Mouse (Mus musculus) frontal cortex, adult 2 months (tissue): Measurements from ENCODE around the gene Slc12a7. TPM values are rescaled to one million over a fixed set of nuclear protein-coding genes. Genes with fewer than 3 reads are reported as not detected.
A peak's percentile ranks its signal among the peaks of the same experiment; 100 is the strongest.

Experiments used
- DNase-seq, 2 experiments: peaks; one replicate each; pipeline ENCODE4 v3.0.0; 2022; ENCODE audit warnings: low spot score in 1 of 2; ENCODE audit errors: extremely low spot score in 1 of 2
- polyA plus RNA-seq: library from polyadenylated mRNA; depleted of rRNA; stranded (reverse); fragments of >200 nt; gene quantifications from 2 replicates; pipeline ENCODE4 v1.2.3, GENCODE M21; 2012

Slc12a7 gene
- polyA plus RNA-seq, 1 experiment, result 6.4 TPM

DNA sequence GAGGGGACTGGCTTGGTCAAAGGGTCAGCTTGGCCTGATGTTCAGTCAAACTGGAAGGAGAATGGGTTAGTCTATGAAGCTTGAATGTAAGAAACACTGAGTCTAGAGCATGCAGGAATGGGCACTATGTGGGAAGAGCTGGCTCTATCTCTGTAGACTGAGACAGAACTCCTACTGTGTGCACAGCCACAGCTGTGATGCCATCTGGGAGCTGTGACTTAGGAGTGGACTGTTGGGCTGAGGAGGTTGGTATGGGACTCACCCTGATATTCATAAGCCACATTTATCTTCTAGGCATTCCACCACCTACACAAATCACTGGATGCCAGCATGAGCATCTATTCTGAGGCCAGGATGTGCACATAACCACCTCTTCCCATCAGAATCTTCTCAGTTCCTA lies 24.5 kb downstream of the Slc12a7 start:
- no peak for DNase-seq

DNA sequence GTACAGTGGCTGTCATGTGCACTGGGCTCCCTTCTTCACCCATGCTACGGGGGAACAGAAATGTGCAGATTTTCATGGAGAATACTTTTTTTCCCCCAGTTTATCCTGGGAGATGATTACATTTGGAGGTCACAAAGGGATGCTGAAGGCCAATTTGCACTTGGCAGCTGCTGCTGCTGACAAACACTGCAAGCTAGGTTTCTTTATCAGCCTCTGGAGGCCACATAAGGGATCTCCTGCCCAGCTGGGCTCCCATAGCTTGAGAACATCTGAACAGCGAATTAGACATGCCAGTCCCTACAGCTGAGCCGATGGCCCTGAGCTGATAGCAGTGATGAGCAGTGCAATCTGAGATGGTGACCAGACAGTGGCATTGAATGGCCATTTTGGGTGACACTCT lies 26.7 kb downstream of the Slc12a7 start:
- DNase-seq, result no peak

- no peak for DNase-seq
Measured at GRCm38 (mm10) chr13:73760126-73760525, 27.2 kb downstream of the Slc12a7 start.

DNA sequence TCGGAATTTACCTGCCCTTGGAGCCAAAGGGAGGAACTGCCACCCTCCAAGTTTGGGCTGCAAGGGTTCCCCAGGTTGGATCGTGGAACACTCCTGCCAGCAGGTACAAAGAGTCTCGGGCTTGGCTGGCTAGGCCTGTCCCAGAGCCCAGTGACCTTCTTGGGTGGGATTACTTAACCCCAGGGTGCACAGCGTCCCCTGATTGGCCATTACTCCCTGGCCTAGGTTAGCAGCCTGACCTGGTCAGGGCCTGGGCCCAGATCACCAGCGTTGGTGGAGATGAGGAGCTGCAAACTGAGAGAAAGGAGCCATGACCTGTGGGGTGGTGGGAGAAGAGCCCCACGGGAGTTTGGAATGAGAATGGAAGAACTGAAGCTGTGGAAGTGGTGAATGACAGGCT lies 30.0 kb downstream of the Slc12a7 start:
- no peak for DNase-seq

- peak in 1 of 2 experiments; percentile 21 for DNase-seq
Measured at GRCm38 (mm10) chr13:73763439-73764255, 30.8 kb downstream of the Slc12a7 start.

DNA sequence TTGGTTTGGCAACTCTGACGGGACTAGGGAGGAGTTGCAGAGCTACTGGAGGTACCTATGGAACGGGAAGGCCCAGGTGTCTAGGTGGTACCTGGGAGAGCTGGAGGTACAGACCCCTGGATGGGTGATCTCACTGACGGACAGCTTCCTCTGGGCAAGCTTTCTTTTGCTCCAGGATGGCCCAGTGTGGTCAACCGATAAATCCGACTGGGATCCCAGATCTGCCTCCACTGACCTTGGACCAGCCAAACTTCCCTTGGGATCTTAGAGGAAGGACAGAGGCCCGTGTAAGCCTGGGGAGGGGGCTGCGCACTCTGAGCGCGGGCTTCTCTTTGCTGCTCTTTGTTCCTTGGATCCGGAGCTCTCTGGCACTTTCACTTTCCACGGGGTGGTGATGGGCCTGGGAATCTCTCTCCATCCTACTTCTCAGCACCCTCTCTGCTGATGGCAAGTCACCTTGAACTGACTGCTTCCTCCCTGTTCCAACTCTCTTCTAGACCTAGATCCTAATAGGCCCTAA lies 31.4 kb downstream of the Slc12a7 start:
- no peak for DNase-seq

GRCm38 (mm10) chr13:73765393-73765792 lies 32.5 kb downstream of the Slc12a7 start:
- DNase-seq, result no peak

- DNase-seq, result no peak
Measured at GRCm38 (mm10) chr13:73767224-73767623, 34.3 kb downstream of the Slc12a7 start.

DNA sequence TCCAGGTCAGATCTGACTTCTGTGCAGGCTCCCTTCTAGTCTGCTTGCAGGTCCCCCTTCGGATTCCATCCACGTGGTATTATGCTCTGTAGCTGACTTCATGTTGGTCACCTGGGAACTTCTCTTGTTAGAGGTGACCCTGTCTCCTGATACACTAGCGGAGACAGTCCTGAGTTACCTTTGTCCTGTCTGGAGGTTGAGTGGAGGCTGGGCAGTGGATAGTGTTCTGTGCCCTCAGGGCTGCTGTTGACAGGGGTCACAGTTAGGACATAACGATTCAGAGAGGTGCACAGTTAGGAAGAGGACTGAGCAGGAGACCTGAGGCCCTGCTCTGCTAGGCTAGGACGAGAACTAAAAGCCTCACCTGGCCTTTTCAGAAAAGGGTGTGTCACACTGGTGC lies 34.9 kb downstream of the Slc12a7 start:
- no peak for DNase-seq

GRCm38 (mm10) chr13:73768311-73768710 lies 35.4 kb downstream of the Slc12a7 start:
- no peak for DNase-seq

GRCm38 (mm10) chr13:73769916-73770682 lies 37.2 kb downstream of the Slc12a7 start:
- no peak for DNase-seq

- DNase-seq, result no peak
Measured at GRCm38 (mm10) chr13:73771131-73771530, 38.2 kb downstream of the Slc12a7 start.

DNA sequence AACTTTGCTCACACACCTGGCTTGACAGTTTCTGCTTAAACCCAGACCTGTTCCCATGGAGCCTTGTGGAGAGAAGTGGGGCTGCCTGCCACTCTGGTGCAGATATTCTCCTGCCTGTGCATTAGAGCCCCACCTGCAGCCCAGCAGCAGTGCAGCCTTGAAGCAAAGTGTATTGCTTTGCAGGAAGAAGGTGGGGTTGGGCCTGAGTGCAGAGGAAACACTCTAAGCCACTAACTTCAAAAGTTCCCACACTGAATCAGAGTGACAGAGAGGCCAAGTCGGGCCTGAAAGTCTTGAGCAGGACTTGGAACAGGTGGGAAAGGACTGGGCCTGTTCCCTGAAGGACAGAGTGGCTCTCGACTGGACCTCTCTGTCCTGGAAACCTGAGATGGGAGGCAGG lies 39.8 kb downstream of the Slc12a7 start:
- no peak for DNase-seq

- no peak for DNase-seq
Measured at GRCm38 (mm10) chr13:73773519-73774205, 40.8 kb downstream of the Slc12a7 start.

GRCm38 (mm10) chr13:73775786-73776185 lies 42.9 kb downstream of the Slc12a7 start:
- no peak for DNase-seq

DNA sequence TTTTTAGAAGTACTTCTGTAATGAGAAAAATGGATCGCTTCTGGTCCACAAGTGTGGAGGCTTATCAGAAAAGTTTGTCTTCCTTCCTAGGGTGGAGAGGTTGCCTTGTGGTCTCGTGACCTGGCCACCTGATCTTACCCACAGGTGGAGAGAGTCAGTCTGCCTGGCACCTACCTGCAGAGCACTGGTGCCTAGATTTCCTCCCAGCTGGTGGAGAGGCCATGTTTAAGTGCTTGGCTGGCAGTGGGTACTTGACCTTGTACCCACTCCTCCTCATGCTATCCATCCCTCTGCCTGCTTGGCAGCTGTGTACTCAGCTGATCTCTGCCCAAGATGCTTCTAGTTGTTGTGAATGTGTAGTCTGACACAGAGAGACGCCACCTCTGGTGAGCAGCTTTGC lies 44.7 kb downstream of the Slc12a7 start:
- no peak for DNase-seq

DNA sequence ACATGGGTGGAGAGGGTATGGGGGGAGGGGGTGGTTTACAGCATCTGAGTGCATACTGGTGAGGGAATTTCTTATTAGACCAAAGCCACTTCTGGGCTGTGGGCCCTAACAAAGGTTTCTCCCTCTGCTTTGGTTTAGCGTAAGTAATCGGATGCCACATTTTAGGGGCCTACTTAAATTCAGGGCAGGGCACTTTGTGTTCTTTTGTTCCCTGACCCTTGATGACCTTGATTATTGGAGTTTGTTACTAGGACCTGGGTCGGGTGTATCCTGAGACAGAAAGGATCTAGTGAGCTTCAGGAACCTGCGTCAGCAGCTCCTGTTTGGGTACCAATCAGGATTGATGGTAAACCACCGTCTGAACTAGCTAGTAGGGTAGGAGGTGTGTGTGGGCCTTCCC lies 49.6 kb downstream of the Slc12a7 start:
- DNase-seq, result no peak

- no peak for DNase-seq
Measured at GRCm38 (mm10) chr13:73792176-73792575, 59.3 kb downstream of the Slc12a7 start.

DNA sequence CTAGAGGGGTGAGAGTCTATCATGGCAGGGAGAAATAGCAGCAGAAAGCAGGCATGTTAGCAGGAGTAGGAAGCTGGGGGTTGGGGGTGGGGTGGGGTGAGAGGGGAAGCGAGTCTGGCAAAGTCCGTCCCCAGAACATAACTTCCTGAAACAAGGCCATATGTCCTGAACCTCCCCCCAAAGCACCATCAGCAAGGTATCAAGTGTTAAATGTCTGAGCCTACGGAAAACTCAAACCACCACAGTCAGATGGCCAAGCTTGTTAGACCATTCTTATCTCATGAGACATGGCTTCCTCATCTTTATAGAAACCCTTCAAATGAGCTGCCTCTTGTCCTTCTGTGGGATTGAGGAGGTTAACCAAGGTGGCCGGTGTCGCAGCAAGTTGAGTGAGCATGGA lies 60.3 kb downstream of the Slc12a7 start:
- no peak for DNase-seq

- no peak for DNase-seq
Measured at GRCm38 (mm10) chr13:73799110-73799509, 66.2 kb downstream of the Slc12a7 start.
